Mouse (Mus musculus) CD4-positive helper T cell, adult 2 months (primary cell): Measurements from ENCODE around the gene Dnali1.

Experiments
- DNase-seq: peaks from one replicate; pipeline ENCODE4 v3.0.0-alpha.2; 2012; ENCODE audit warnings: low read depth, missing footprints, low spot score

Gene Dnali1

GRCm38 (mm10) chr4:125065517-125066307, at the start of gene Dnali1:
Gene Dnali1, minus strand, starts transcription at chr4:125065703.
- DNase-seq: peak; percentile 82

- no peak for DNase-seq
Measured at GRCm38 (mm10) chr4:125115081-125115480, 49.6 kb upstream of the Dnali1 start.

GRCm38 (mm10) chr4:125114638-125115037, 49.1 kb upstream of the Dnali1 start:
- peak; percentile 70 for DNase-seq

- DNase-seq: no peak
Measured at GRCm38 (mm10) chr4:125105354-125105753, 39.9 kb upstream of the Dnali1 start.

- no peak for DNase-seq
Measured at GRCm38 (mm10) chr4:125101334-125101733, 35.8 kb upstream of the Dnali1 start.

GRCm38 (mm10) chr4:125099458-125099857, 34.0 kb upstream of the Dnali1 start:
- peak; percentile 83 for DNase-seq

- DNase-seq: no peak
Measured at GRCm38 (mm10) chr4:125097412-125097811, 31.9 kb upstream of the Dnali1 start.

GRCm38 (mm10) chr4:125096066-125096465, 30.6 kb upstream of the Dnali1 start:
- no peak for DNase-seq

- no peak for DNase-seq
Measured at GRCm38 (mm10) chr4:125093031-125093430, 27.5 kb upstream of the Dnali1 start.

- DNase-seq: peak; percentile 81
Measured at GRCm38 (mm10) chr4:125085346-125085841, 19.9 kb upstream of the Dnali1 start.

- peak; percentile 92 for DNase-seq
Measured at GRCm38 (mm10) chr4:125084403-125085345, 19.2 kb upstream of the Dnali1 start, which contains the start of gene Meaf6. Gene Meaf6, plus strand, starts transcription at chr4:125085134.

GRCm38 (mm10) chr4:125078698-125079097, 13.2 kb upstream of the Dnali1 start:
- DNase-seq: no peak

- DNase-seq: no peak
Measured at GRCm38 (mm10) chr4:125077700-125078099, 12.2 kb upstream of the Dnali1 start.

GRCm38 (mm10) chr4:125066490-125067370, 1.2 kb upstream of the Dnali1 start, which contains the start of gene Snip1:
Gene Snip1, plus strand, starts transcription at chr4:125066672.
- DNase-seq: peak; percentile 92

GRCm38 (mm10) chr4:125063829-125064228, 1.7 kb downstream of the Dnali1 start:
- DNase-seq: no peak

- peak; percentile 31 for DNase-seq
Measured at GRCm38 (mm10) chr4:125059025-125059424, 6.5 kb downstream of the Dnali1 start.

- DNase-seq: no peak
Measured at GRCm38 (mm10) chr4:125058033-125058432, 7.5 kb downstream of the Dnali1 start.

GRCm38 (mm10) chr4:125057273-125057672, 8.2 kb downstream of the Dnali1 start:
- DNase-seq: no peak

GRCm38 (mm10) chr4:125056476-125056875, 9.0 kb downstream of the Dnali1 start:
- no peak for DNase-seq

- DNase-seq: no peak
Measured at GRCm38 (mm10) chr4:125055385-125055784, 10.1 kb downstream of the Dnali1 start.

GRCm38 (mm10) chr4:125044454-125044853, 21.0 kb downstream of the Dnali1 start:
- DNase-seq: no peak
